Mouse (Mus musculus) right cerebral cortex, postnatal 25 days (tissue): ENCODE results near the gene Isca2.

Experiments used
- DNase-seq: peaks from one replicate; pipeline ENCODE4 v3.0.0; 2022

Isca2 gene

GRCm38 (mm10) chr12:84819236-84820168 lies 46.5 kb downstream of the Isca2 start:
- peak; percentile 29 for DNase-seq

- DNase-seq, result no peak
Observed at GRCm38 (mm10) chr12:84823601-84824000, 50.5 kb downstream of the Isca2 start.

- no peak for DNase-seq
Observed at GRCm38 (mm10) chr12:84824203-84824602, 51.2 kb downstream of the Isca2 start.
